Mouse (Mus musculus): ENCODE measurements around the gene Phactr1. TPM values are rescaled to one million over a fixed set of nuclear protein-coding genes. Genes with fewer than 3 reads are reported as not detected.

The Phactr1 gene
- polyA plus RNA-seq, 1 experiment from 2014 or later: 41.1 TPM

GRCm38 (mm10) chr13:43113141-43113540 lies 432.7 kb downstream of the Phactr1 start:
- Histone ChIP-seq H3K4me1 (ENCODE audit: control insufficient read depth, insufficient read depth, low read length) (no peaks in the 10 kb centered on the region), H3K36me3 (ENCODE audit: control insufficient read depth, insufficient read depth, low read length) (no peaks in the 10 kb centered on the region), H3K27ac (ENCODE audit: low read depth, low read length) (no peak overlapping the region), H3K9me3 (ENCODE audit: control insufficient read depth, low read length) (no peaks in the 10 kb centered on the region), H3K9ac (ENCODE audit: low read length) (no peak overlapping the region), H3K4me3 (ENCODE audit: low read depth, low read length) (no peak overlapping the region), H3K27me3 (ENCODE audit: control insufficient read depth, insufficient read depth, low read length) (no peaks in the 10 kb centered on the region), H3K4me2 (ENCODE audit: low read depth) (no peak overlapping the region)
- no peak for ATAC-seq (ENCODE audit: insufficient read depth, low FRiP score, low TSS enrichment)
- no peak for DNase-seq (ENCODE audit: low spot score)
- 96% methylated on average over 3 of the region's 3 CpGs for WGBS

GRCm38 (mm10) chr13:43122306-43123070 lies 442.1 kb downstream of the Phactr1 start:
- Histone ChIP-seq H3K4me1 (ENCODE audit: control insufficient read depth, insufficient read depth, low read length) (no peaks in the 10 kb centered on the region), H3K9me3 (ENCODE audit: control insufficient read depth, low read length) (no peaks in the 10 kb centered on the region), H3K27me3 (ENCODE audit: control insufficient read depth, insufficient read depth, low read length) (no peaks in the 10 kb centered on the region), H3K4me2 (ENCODE audit: low read depth) (0 out of 2 replicates have a peak overlapping the region, but pooled peaks have one; percentile 2), H3K9ac (ENCODE audit: low read length) (no peak overlapping the region), H3K36me3 (ENCODE audit: control insufficient read depth, insufficient read depth, low read length) (no peaks in the 10 kb centered on the region), H3K27ac (ENCODE audit: low read depth, low read length) (no peak overlapping the region), H3K4me3 (ENCODE audit: low read depth, low read length) (no peak overlapping the region)
- WGBS: 69% methylated on average over 16 of the region's 16 CpGs
- ATAC-seq (ENCODE audit: insufficient read depth, low FRiP score, low TSS enrichment): no peak
- peak; percentile 24 for DNase-seq (ENCODE audit: low spot score)

GRCm38 (mm10) chr13:43123895-43124682 lies 443.7 kb downstream of the Phactr1 start:
- no peak overlapping the region for H3K4me3 ChIP-seq (ENCODE audit: low read depth, low read length)
- no peaks in the 10 kb centered on the region for H3K4me1 ChIP-seq (ENCODE audit: control insufficient read depth, insufficient read depth, low read length)
- H3K27me3 ChIP-seq (ENCODE audit: control insufficient read depth, insufficient read depth, low read length): no peaks in the 10 kb centered on the region
- H3K27ac ChIP-seq (ENCODE audit: low read depth, low read length): no peak overlapping the region
- 63% methylated on average over 17 of the region's 17 CpGs for WGBS
- no peak overlapping the region for H3K4me2 ChIP-seq (ENCODE audit: low read depth)
- H3K9me3 ChIP-seq (ENCODE audit: control insufficient read depth, low read length): no peaks in the 10 kb centered on the region
- ATAC-seq (ENCODE audit: insufficient read depth, low FRiP score, low TSS enrichment) (no peak), DNase-seq (ENCODE audit: low spot score) (no peak)
- no peak overlapping the region for H3K9ac ChIP-seq (ENCODE audit: low read length)
- H3K36me3 ChIP-seq (ENCODE audit: control insufficient read depth, insufficient read depth, low read length): no peaks in the 10 kb centered on the region

GRCm38 (mm10) chr13:43124683-43125074 lies 444.3 kb downstream of the Phactr1 start:
- H3K9me3 ChIP-seq (ENCODE audit: control insufficient read depth, low read length): no peaks in the 10 kb centered on the region
- no peak overlapping the region for H3K27ac ChIP-seq (ENCODE audit: low read depth, low read length)
- no peak overlapping the region for H3K4me2 ChIP-seq (ENCODE audit: low read depth)
- ATAC-seq (ENCODE audit: insufficient read depth, low FRiP score, low TSS enrichment) (no peak), DNase-seq (ENCODE audit: low spot score) (no peak)
- no peak overlapping the region for H3K9ac ChIP-seq (ENCODE audit: low read length)
- 30% methylated on average over 4 of the region's 4 CpGs for WGBS
- H3K27me3 ChIP-seq (ENCODE audit: control insufficient read depth, insufficient read depth, low read length): no peaks in the 10 kb centered on the region
- H3K4me1 ChIP-seq (ENCODE audit: control insufficient read depth, insufficient read depth, low read length): no peaks in the 10 kb centered on the region
- no peak overlapping the region for H3K4me3 ChIP-seq (ENCODE audit: low read depth, low read length)
- H3K36me3 ChIP-seq (ENCODE audit: control insufficient read depth, insufficient read depth, low read length): no peaks in the 10 kb centered on the region

GRCm38 (mm10) chr13:43130161-43130560 lies 449.7 kb downstream of the Phactr1 start:
- Histone ChIP-seq H3K9me3 (ENCODE audit: control insufficient read depth, low read length) (no peaks in the 10 kb centered on the region), H3K27me3 (ENCODE audit: control insufficient read depth, insufficient read depth, low read length) (no peaks in the 10 kb centered on the region), H3K9ac (ENCODE audit: low read length) (no peak overlapping the region), H3K27ac (ENCODE audit: low read depth, low read length) (no peak overlapping the region), H3K4me3 (ENCODE audit: low read depth, low read length) (no peak overlapping the region), H3K36me3 (ENCODE audit: control insufficient read depth, insufficient read depth, low read length) (no peaks in the 10 kb centered on the region), H3K4me2 (ENCODE audit: low read depth) (no peak overlapping the region), H3K4me1 (ENCODE audit: control insufficient read depth, insufficient read depth, low read length) (no peaks in the 10 kb centered on the region)
- WGBS: 58% methylated on average over 6 of the region's 6 CpGs
- DNase-seq (ENCODE audit: low spot score): no peak
- ATAC-seq (ENCODE audit: insufficient read depth, low FRiP score, low TSS enrichment): no peak

GRCm38 (mm10) chr13:43131741-43132191 lies 451.3 kb downstream of the Phactr1 start:
- Histone ChIP-seq H3K27ac (ENCODE audit: low read depth, low read length) (no peak overlapping the region), H3K27me3 (ENCODE audit: control insufficient read depth, insufficient read depth, low read length) (no peaks in the 10 kb centered on the region), H3K36me3 (ENCODE audit: control insufficient read depth, insufficient read depth, low read length) (no peaks in the 10 kb centered on the region), H3K4me1 (ENCODE audit: control insufficient read depth, insufficient read depth, low read length) (no peaks in the 10 kb centered on the region), H3K4me2 (ENCODE audit: low read depth) (no peak overlapping the region), H3K4me3 (ENCODE audit: low read depth, low read length) (no peak overlapping the region), H3K9ac (ENCODE audit: low read length) (no peak overlapping the region), H3K9me3 (ENCODE audit: control insufficient read depth, low read length) (no peaks in the 10 kb centered on the region)
- no peak for ATAC-seq (ENCODE audit: insufficient read depth, low FRiP score, low TSS enrichment)
- no peak for DNase-seq (ENCODE audit: low spot score)
- 79% methylated on average over 10 of the region's 10 CpGs for WGBS

GRCm38 (mm10) chr13:43132859-43133258 lies 452.4 kb downstream of the Phactr1 start:
- no peaks in the 10 kb centered on the region for H3K9me3 ChIP-seq (ENCODE audit: control insufficient read depth, low read length)
- no peaks in the 10 kb centered on the region for H3K36me3 ChIP-seq (ENCODE audit: control insufficient read depth, insufficient read depth, low read length)
- no peak for ATAC-seq (ENCODE audit: insufficient read depth, low FRiP score, low TSS enrichment)
- WGBS: 80% methylated on average over 9 of the region's 9 CpGs
- no peak overlapping the region for H3K4me3 ChIP-seq (ENCODE audit: low read depth, low read length)
- H3K27ac ChIP-seq (ENCODE audit: low read depth, low read length): no peak overlapping the region
- no peak overlapping the region for H3K4me2 ChIP-seq (ENCODE audit: low read depth)
- no peaks in the 10 kb centered on the region for H3K4me1 ChIP-seq (ENCODE audit: control insufficient read depth, insufficient read depth, low read length)
- no peak for DNase-seq (ENCODE audit: low spot score)
- no peaks in the 10 kb centered on the region for H3K27me3 ChIP-seq (ENCODE audit: control insufficient read depth, insufficient read depth, low read length)
- H3K9ac ChIP-seq (ENCODE audit: low read length): no peak overlapping the region

- no peak overlapping the region for H3K9ac ChIP-seq (ENCODE audit: low read length)
- no peaks in the 10 kb centered on the region for H3K9me3 ChIP-seq (ENCODE audit: control insufficient read depth, low read length)
- H3K4me3 ChIP-seq (ENCODE audit: low read depth, low read length): no peak overlapping the region
- ATAC-seq (ENCODE audit: insufficient read depth, low FRiP score, low TSS enrichment) (no peak), DNase-seq (ENCODE audit: low spot score) (no peak)
- H3K36me3 ChIP-seq (ENCODE audit: control insufficient read depth, insufficient read depth, low read length): no peaks in the 10 kb centered on the region
- H3K4me1 ChIP-seq (ENCODE audit: control insufficient read depth, insufficient read depth, low read length): no peaks in the 10 kb centered on the region
- H3K4me2 ChIP-seq (ENCODE audit: low read depth): no peak overlapping the region
- no peak overlapping the region for H3K27ac ChIP-seq (ENCODE audit: low read depth, low read length)
- 80% methylated on average over 7 of the region's 7 CpGs for WGBS
- no peaks in the 10 kb centered on the region for H3K27me3 ChIP-seq (ENCODE audit: control insufficient read depth, insufficient read depth, low read length)
Observed at GRCm38 (mm10) chr13:43133400-43133799, 453.0 kb downstream of the Phactr1 start.
